Mouse (Mus musculus) lung, postnatal 36 days (tissue): ENCODE results near the gene Ankrd13a.

ENCODE experiments used
- DNase-seq: peaks from one replicate; pipeline ENCODE4 v3.0.0; 2022; ENCODE audit warnings: mixed read lengths

Ankrd13a gene

DNA sequence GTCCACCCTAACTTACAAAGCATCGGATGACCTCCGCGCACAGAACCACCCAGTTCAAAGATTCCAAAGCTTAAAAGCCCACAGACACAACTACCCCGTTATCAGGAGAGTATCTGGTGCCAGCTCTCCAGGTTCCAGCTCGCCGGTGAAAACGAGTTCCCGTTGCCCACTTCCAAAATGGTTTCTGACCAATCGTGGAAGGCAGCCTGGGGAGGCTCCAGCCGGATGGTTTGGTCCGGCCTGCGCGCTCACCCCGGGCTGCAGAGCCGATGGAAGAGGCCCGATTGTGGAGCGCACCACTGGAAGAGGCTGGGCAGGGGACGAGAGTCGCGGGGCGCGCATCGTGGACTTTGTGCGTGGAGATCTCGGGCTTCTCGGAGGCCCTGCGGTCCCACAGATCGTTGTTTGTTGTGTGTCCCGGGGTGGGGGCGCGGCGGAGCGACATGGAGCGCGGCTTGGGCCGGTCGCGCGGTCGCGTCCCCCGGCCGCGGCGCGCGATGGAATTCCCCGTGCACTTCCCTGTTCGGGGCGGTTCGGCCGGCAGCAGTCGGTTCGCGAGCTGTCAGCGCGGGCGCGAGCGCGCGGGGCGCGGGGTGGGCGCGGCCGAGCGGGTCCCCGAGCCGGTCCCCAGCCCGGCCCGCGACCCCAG, at the start of gene Ankrd13a:
Gene Ankrd13a, plus strand, starts transcription at position 275 of the 649 bp plus-strand sequence.
- DNase-seq, result peak; percentile 95

DNA sequence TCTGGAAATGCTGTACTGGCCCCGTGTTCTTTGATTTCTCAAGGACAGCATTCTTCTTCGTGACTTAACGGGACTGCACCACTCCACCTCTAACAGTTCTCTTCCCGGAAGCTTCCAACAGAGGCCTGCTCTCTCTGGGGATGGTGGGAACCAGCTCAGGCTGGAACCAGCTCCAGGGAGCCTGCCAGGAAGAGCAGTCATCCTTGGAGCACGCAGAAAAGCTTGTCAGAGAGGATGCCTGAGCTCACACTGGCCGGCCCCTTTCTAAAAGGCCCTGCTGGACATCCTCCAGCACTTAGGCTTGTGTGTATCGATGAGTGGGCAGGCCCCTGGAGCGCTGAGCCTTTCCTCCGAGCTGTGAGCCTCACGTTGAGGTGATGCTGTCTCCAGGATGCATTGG, 46.3 kb upstream of the Ankrd13a start:
- no peak for DNase-seq

DNA sequence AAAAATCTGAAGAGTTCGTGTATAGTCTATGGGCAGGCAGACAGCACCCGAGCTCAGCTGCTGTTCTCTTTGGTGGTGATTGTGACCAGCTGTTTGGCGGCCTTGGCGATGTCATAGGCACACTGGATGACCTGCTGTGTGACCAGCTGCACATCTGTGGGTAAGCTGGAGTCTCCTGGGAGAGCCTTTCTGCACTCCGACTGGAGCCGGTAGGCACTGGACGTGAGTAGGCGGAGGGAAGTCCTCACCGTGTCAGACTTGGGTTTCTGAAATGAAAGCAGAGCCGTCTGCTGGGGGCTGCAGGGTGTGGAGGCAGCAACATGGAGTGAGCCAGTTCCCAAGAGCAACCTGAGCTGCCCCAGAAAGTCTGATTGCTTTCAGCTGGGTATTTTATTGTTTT, 44.3 kb upstream of the Ankrd13a start:
- DNase-seq, result peak; percentile 28

DNA sequence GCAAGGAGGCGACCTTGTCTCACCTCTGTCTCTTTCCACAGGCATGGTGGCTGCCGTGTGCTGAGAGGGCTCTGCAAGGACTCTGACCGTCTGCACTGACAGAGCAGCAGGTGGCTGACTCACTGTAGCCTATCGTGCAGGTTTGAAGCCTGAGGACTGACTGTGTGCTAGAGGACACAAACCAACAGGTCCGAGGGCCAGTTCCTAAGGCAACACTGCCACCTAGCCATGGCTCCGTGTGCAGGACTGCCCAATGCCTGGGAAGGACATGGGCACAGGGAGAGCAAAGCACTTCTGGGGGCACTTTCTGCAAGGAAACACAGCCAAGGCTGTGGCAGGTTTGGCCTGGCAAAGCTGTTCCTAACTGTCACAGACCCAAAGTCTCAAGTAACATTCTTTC, 43.0 kb upstream of the Ankrd13a start:
- no peak for DNase-seq

DNA sequence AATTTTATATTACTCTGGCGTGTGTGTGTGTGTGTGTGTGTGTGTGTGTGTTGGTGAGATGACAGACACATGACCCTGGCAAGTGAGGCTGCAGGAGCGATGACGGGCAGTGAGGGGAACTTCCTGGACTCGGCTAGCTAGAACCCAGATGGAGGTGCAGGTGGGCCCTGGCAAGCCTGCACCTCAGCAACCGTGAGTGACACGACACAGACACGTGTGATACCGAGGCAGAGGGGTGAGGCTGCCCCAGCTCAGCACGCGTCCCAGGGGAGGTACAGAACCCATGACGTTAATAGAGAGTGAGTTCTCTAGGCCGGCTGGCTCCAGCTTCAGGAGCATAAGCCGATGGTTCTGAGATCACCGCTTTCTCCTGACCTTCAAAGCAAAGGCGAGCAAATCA, 42.5 kb upstream of the Ankrd13a start:
- no peak for DNase-seq

DNA sequence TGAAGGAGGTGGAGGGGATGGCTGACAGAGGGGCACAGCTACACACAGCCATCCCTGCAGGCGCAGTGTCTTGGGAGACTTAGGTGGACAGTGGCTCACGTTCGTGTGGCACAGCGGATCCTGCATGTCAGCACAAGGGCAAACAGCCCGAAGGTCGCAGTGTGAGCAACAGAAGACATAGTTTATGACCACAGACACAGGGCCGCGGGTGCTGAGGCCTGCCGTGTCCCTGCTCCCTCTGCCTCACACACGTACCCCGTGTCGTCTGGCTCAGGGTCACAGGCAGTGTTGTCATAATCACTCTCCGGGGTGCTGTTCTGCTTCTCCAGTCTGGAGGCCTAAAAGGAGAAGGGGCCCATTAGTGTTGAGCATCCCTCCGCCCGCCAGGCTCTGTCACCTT, 40.9 kb upstream of the Ankrd13a start:
- no peak for DNase-seq

DNA sequence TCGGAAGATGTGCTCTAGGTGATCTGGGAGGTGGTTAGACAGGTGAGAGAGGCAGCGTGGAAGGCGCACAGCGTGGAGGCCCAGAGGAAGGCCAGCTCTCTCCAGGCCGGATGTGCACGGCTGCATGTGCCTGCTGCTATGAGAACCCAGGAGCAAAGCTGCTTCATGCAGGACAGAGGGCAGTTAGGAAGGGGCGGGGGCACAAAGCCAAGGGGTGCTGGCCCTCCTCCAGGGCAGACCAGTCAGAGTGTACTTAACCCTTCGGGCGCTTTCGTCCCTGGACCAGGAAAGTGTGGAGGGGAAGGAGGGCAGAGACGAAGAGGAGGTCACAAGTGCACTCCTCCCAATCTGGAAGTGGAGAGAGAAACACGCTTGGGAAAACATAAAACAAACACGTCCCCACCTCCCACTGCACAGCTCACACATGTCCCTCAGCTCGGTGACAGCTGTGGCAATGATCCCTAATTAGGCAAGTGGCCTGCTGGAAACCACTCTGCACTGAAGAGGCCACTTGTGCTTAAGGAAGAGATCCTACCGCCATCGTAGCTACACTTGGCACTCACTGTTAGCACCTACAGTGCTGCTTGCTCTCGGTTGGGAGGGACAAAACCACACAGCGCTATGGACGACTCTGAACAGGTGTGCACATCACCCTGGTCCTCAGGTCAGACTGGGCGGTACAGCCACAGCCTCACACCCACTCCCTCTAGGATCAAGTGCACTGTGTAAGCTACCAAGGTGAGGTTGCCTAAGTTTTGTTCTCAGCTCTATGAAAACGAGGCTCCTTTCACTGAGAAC, 37.2 kb upstream of the Ankrd13a start:
- peak; percentile 71 for DNase-seq

DNA sequence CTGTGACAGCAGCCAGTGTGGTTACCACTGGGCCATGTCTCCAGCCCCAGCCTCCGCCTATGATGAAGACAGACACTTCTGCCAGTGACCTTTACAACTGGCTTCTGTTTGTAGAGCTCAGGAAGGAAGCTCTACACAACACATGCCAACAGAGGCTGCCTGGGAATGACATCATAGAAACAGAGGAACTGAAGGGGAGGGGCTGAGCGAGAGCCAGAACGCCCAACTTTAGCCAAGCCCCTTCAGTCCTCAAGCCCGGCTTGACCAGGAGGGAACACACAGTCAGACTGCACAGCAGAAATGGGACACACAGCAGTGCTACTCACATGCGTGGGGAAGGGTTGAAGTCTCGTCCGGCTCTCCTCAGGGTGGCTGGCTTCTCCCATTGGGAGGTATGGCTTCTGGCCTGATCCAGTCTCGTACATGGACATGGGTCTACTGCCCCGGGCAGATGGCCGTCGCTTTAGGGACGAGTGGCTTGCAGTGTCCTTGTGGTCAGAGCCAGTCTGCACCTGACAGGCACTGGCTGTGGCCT, 35.7 kb upstream of the Ankrd13a start:
- DNase-seq, result peak; percentile 87

DNA sequence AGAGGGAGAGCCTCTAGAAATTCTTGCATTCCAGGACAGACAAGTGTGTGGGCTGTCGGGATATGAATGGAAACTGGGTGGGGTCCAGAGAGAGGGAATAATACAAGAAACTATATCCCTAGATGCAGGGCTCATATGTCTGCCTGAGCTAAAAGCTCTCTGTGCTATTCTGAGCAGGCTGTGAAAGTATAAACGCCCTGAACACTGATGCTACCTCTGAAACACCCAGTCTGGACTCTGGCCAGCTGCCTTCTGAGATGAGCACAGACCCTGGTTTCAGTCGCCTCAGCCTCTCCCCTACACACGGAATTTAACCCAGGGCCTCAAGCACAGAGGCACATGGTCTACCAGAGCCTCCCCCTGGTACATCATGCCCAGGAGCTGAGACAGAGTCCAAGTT, 33.9 kb upstream of the Ankrd13a start:
- DNase-seq, result no peak

DNA sequence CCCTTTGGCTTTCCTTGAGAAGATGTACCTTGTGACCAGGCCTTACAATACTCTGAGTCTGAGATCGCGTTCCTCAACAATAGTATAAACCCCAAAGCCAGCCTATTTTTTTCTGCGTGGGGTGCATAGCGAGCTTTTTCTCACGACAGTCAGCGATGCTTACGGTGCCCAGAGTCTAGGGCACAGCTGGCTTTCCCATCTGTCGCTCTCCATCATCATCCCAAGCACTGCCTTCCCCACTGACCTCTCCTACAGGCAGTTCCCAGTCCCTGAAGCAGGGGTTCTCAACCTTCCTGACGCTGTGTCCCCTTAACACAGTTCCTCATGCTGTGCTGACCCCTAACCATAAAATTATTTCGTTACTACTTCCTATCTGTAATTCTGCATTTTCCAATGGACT, 31.9 kb upstream of the Ankrd13a start:
- no peak for DNase-seq

DNA sequence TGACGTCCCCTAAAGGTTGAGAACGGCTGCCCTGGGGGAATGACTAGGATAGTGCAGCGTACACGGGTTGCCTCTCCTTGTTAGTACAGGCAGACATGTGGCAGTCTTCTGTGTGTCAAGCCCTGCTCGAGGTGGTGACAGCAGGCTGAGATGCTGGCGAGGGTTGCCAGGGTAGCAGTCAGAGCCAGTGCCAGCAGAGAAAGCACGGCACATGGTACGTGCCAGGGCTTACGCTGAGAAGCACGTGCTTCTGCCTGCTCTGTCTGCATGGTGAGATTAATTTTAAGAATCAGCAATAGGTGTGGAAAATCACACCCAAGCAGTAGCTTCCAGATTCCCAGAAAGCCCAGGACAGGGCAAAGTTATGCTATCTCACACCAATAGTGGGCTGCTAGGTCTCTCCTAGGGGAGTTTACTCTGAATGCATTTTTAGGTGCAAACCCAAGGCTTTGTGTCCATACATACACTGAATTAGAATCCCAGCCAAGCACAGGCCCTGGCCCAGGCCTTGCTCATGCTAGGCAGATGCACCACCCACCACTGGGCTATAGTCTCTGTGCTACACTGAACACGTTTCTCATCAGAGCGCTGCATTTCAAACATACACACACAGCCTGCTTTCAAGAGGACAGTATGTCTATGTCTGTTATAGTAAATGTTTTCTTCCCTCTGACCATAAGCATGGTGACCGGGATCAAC, 31.3 kb upstream of the Ankrd13a start:
- no peak for DNase-seq

DNA sequence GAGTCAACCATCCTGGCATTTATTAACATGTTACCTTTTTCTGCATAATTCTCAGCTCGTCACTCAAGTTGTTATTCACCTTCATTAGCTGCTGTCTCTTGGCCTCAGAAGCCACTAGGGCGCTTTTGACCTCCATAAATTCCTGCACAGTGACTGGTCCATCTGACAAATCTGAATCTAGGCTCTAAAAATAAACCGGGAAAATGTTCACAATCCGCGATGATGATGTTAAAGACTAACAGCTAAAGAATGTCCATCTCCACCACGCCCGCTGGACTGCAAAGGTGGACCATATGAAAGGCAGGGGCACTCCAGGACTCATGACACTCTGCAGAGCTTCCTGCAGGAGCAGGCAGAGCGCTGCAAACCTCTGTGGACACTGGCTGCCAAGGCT, 30.8 kb upstream of the Ankrd13a start:
- no peak for DNase-seq

DNA sequence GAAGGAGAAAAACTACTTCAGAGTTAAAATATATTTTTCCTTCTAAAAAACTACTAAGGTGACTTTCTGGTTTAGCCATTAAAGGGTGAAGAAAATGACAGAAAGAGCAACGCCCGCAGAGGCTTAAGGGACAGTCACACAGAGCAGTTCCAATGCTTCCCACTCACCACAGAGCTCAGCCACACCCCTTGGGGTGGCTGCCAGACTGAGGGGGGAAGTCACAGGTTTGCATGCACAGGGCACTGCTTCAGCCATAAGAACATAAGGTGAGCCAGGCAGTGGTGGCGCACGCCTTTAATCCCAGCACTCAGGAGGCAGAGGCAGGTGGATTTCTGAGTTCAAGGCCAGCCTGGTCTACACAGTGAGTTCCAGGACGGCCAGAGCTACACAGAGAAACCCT, 28.9 kb upstream of the Ankrd13a start:
- peak; percentile 60 for DNase-seq

DNA sequence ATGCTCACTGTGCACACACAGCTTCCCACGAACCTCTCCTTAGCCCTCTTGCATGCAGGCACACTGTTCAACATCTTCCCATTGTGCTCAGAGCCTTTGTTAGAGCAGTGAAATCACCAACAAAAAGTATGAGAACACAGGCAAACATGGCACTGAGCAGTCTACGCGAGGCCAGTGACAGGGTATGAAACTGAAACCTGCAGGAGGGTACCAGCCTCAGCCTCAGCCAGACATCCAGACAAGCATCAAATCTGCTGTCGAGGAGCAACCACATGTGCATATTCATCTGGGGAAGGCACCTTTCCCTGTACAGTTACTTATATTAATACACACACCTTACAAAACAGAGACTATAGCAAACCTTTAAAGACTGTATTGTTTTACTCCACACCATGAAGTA, 27.6 kb upstream of the Ankrd13a start:
- DNase-seq, result no peak

DNA sequence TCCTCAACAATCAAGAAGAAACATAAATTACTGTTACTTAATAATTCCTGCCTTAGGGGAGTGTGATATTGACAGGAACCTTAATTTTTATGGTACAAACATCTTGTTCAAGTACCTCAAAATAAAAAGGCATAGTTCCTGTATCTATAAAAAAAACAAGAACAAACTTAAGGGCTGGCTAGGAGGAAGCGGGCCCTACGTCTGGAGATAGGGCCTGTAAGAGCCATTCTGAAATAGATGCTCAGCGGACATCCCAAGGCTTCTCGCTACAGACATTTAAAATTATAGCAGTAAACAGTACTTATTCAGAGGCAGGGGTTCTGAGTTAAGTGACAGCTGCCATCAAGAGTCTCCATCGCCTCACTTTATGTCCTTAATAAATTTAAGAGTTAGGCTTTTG, 27.0 kb upstream of the Ankrd13a start:
- DNase-seq, result no peak

DNA sequence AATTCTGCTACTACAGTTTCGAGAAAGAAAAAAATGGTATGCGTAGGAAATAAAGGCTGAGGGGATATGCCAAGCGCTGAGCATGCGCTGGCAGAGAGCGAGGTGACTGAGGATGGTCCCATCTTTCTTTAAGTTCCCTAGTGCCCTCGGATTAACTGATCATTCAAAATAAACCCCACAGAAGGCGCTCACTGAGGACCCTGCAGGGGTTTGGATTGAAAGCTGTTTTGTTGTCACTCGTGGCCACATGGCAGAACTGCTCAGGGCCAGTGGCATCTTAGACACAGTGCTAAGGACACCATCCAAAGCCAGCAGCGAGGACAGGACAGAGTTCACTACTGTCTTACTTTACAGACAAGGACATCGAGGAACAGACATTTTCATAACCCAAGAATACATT, 24.2 kb upstream of the Ankrd13a start:
- DNase-seq, result no peak

DNA sequence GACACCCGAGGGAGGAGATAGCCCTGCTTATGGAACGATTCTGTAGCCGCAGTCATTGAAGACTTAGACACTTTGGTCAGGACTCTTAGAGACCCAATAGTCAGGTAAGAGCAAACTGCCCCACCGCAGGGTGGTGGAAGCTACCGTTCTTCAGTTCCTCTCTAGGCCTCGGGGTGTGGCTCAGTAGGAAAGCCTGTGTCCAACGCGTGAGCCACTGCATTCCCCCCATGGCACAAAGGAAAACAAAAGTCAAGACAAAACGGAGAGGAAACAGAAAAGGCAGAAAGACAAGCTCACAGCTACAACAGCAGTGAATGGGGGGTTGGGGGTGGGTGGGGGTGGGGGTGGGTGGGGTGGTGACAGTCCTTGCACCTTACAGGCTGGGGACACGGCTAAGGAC, 22.1 kb upstream of the Ankrd13a start:
- DNase-seq, result no peak

DNA sequence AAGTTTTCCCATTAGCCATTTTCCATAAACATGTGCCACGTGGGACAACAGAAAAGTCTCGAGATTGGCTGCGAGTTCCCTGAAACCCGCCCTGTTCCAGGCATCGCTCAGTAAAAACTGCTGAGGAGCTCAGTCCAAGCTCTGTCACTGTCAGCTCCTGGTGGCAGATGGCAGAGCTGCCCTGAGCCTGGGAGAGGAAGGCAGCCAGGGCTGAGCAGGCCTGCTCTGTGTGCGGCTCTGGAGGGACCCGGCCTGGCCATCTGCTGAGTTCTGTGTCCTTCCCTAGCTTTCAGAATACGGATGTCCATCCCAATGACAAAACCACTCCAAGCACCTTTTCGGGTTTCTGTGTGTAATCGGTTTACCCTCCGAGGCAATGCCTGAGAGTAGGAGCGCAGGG, 21.1 kb upstream of the Ankrd13a start:
- no peak for DNase-seq

DNA sequence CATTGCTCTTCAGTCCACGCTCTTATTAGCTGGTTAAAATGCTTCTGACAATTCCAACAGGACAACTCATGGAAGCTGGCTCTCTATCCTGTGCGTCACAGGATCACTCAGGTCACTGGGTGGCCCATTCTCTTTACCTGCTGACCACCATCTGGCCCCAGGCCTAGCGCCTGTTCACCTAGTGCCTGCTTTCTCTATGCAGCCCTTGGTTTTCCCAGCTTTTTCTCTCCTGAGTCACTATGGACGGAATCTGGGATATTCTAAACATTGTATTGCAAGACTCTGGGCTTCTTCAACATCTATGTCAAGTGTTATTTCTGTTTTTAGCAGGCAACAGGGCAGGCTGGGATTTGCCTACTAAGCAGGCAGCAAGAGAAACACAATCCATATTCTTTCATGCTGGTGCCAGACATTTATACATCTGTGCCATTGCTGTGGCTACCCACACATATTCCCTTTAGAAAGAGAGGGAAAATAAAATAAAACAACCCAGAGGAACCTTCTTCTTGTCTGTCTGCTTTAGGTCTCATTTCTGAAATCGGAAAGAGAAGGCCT, 14.9 kb upstream of the Ankrd13a start:
- no peak for DNase-seq

DNA sequence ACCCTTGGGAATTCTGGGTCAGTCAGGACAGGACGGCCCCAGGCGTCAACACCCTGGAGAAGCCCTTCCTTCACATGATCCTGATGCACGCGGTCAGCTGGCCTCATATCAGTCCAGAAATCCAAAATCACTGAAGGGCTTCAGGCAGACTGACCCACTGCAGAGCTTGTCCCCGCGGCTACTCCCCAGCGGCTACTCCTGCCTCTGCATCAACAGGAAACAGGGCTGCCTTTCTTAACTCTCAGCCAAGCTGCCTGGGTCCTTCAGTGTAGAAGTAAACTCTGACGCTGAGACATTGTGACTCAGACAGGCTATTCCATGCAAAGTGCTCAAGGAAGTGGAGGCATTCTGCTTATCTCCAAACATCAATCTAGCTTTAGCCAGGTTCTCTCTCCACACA, 12.5 kb upstream of the Ankrd13a start:
- DNase-seq, result peak; percentile 44

DNA sequence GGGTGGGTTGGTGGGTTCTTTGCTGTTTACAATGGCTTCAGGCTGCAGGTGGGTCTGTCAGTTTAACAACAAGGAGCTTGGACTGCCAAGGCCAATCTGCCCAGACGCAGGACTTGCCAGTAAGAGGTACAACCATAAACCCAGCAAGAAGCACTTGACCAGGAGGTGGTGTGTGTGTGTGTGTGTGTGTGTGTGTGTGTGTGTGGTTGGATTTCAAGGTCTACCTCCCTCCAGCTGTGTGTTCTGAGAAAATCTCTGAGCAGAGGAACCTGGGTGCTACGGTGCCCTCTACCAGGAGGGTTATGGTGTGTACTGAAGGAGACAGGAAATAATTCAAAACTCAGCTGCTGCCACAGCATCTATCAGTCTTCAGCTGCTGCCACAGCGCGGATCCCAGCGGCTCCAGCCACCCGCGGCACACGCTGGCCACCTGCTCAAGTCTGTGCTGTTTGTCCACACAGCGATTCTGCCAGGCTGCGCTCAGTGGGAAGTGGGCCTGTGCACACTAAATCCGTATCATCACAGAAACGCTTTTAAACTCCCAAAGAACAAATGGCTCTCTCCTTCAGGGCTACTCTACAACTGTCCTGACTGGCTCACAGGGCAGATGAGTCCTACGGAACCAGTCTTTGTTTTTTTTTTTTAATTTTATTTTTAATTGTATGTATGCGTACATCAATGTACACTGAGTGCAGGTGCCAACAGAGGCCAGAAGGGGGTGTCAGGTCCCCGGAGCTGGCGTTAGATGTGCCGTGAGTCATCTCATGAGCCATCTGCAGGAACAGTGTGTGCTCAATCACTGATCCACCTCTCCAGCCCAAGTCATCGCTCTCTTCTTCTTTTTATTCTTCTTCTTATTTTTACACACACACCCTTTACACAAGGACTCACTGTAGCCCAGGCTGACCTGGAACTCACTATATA, 9.4 kb upstream of the Ankrd13a start:
- DNase-seq, result no peak

DNA sequence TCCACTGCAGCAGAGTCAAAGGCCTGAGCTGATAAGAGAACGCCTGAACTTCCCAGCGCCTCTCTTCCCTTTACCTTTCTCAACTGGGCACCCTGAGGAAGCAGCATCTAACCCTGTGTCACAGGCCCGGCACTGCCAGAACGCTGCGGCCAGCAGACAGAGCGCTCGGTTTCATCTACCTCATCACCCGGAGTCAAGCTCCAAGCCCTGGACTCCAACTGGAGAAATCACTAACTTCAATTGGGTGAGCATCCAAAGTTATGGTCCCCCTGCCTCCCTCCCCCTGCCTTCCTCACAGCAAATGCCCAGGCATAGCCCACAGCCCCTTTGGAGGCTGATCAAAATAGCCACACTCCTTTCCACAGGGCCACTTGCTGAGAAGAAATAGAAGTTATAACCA, 7.8 kb upstream of the Ankrd13a start:
- no peak for DNase-seq
